Mouse (Mus musculus) MEL (cell line): ENCODE measurements around the gene Amz2. TPM values are rescaled to one million over a fixed set of nuclear protein-coding genes. Genes with fewer than 3 reads are reported as not detected.

ENCODE experiments used
- DNase-seq: peaks from one replicate; pipeline ENCODE4 v3.0.0; 2011; ENCODE audit warnings: low read depth, low spot score
- H3K27ac ChIP-seq: 2 replicates; pipeline ENCODE4 v1.5.1; 2012; ENCODE audit warnings: low read depth, mild to moderate bottlenecking, control low read depth, low read length, moderate library complexity; ENCODE audit not compliant: control insufficient read depth
- H3K27me3 ChIP-seq, 2 experiments: fragments of 150-350 bp in 1 of 2; sonication (generic) in 1 of 2; 2 replicates each; pipeline ENCODE4 v1.6.1; 2012; ENCODE audit warnings: low read length in 2 of 2, mild to moderate bottlenecking in 2 of 2, improper control_type of control experiment in 1 of 2, moderate library complexity in 1 of 2; ENCODE audit not compliant: insufficient read depth in 2 of 2, control insufficient read depth in 1 of 2
- H3K36me3 ChIP-seq, 2 experiments: 2 replicates each; pipeline ENCODE4 v1.6.1; 2012 to 2014; ENCODE audit warnings: low read length in 2 of 2, improper control_type of control experiment in 1 of 2, inconsistent platforms in 1 of 2, mild to moderate bottlenecking in 1 of 2; ENCODE audit not compliant: insufficient read depth in 2 of 2, control insufficient read depth in 1 of 2
- H3K4me1 ChIP-seq, 2 experiments: fragments of 150-350 bp in 1 of 2; sonication (generic) in 1 of 2; 2 replicates each; pipeline ENCODE4 v1.6.1; 2012; ENCODE audit warnings: low read length in 2 of 2, improper control_type of control experiment in 1 of 2, mild to moderate bottlenecking in 1 of 2; ENCODE audit not compliant: insufficient read depth in 2 of 2, control insufficient read depth in 1 of 2
- H3K4me3 ChIP-seq, 2 experiments: fragments of 150-350 bp in 1 of 2; sonication (generic) in 1 of 2; 2 replicates each; pipeline ENCODE4 v1.5.1; 2012; ENCODE audit warnings: low read depth in 2 of 2, low read length in 2 of 2, mild to moderate bottlenecking in 2 of 2, moderate library complexity in 2 of 2, control low read depth in 1 of 2, improper control_type of control experiment in 1 of 2; ENCODE audit not compliant: control insufficient read depth in 1 of 2, insufficient read depth in 1 of 2
- H3K79me2 ChIP-seq: 2 replicates; pipeline ENCODE4 v1.6.1; 2012; ENCODE audit warnings: mild to moderate bottlenecking, low read length, moderate library complexity; ENCODE audit not compliant: control insufficient read depth, poor library complexity, insufficient read depth
- H3K9ac ChIP-seq: 2 replicates; pipeline ENCODE4 v1.6.1; 2012; ENCODE audit warnings: low read depth, mild to moderate bottlenecking, control low read depth, low read length, moderate library complexity; ENCODE audit not compliant: control insufficient read depth, poor library complexity, severe bottlenecking
- H3K9me3 ChIP-seq: fragments of 150-350 bp; sonication (generic); replicated peaks from 2 replicates; pipeline ENCODE4 v1.6.1; 2012; ENCODE audit warnings: mild to moderate bottlenecking, low read length, improper control_type of control experiment, moderate library complexity; ENCODE audit not compliant: insufficient read depth
- CHD2 ChIP-seq: IDR thresholded peaks from 2 replicates; pipeline ENCODE4 v1.6.1; 2011; ENCODE audit warnings: low read length, improper control_type of control experiment
- E2F4 ChIP-seq: IDR thresholded peaks from 2 replicates; pipeline ENCODE4 v1.6.1; 2011; ENCODE audit warnings: low read depth, low read length, improper control_type of control experiment, borderline replicate concordance
- EP300 ChIP-seq, 2 experiments: IDR thresholded peaks; 2 replicates each; pipeline ENCODE4 v1.6.1; 2011; ENCODE audit warnings: improper control_type of control experiment in 2 of 2, low read length in 2 of 2, low read depth in 1 of 2, mild to moderate bottlenecking in 1 of 2
- GATA1 ChIP-seq: IDR thresholded peaks from 2 replicates; pipeline ENCODE4 v1.6.1; 2011; ENCODE audit warnings: low read depth, low read length, improper control_type of control experiment
- HCFC1 ChIP-seq: IDR thresholded peaks from 2 replicates; pipeline ENCODE4 v1.6.1; 2012; ENCODE audit warnings: low read depth, mild to moderate bottlenecking, inconsistent platforms, low read length, improper control_type of control experiment, moderate library complexity
- JUND ChIP-seq: IDR thresholded peaks from 2 replicates; pipeline ENCODE4 v1.6.1; 2011; ENCODE audit warnings: low read depth, mild to moderate bottlenecking, improper control_type of control experiment, low read length
- MAFK ChIP-seq: IDR thresholded peaks from 2 replicates; pipeline ENCODE4 v1.6.1; 2011; ENCODE audit warnings: low read depth, mild to moderate bottlenecking, low read length, improper control_type of control experiment, borderline replicate concordance
- MAX ChIP-seq: IDR thresholded peaks from 2 replicates; pipeline ENCODE4 v1.6.1; 2011; ENCODE audit warnings: low read length, improper control_type of control experiment
- MEF2A ChIP-seq: IDR thresholded peaks from 2 replicates; pipeline ENCODE4 v1.6.1; 2014; ENCODE audit warnings: low read depth, mild to moderate bottlenecking, inconsistent platforms, low read length, improper control_type of control experiment; ENCODE audit not compliant: poor library complexity, insufficient replicate concordance, severe bottlenecking; ENCODE audit errors: extremely low read depth
- MYB ChIP-seq: IDR thresholded peaks from 2 replicates; pipeline ENCODE4 v1.6.1; 2011; ENCODE audit warnings: mild to moderate bottlenecking, low read depth, low read length, improper control_type of control experiment
- MYC ChIP-seq: IDR thresholded peaks from 2 replicates; pipeline ENCODE4 v1.6.1; 2011; ENCODE audit warnings: low read depth, mild to moderate bottlenecking, low read length, improper control_type of control experiment, moderate library complexity
- NELFE ChIP-seq: IDR thresholded peaks from 2 replicates; pipeline ENCODE4 v1.6.1; 2011; ENCODE audit warnings: low read depth, low read length, improper control_type of control experiment
- NRF1 ChIP-seq: IDR thresholded peaks from 2 replicates; pipeline ENCODE4 v1.6.1; 2014; ENCODE audit warnings: low read depth, mild to moderate bottlenecking, inconsistent platforms, low read length, improper control_type of control experiment, moderate library complexity; ENCODE audit not compliant: poor library complexity, insufficient read depth, severe bottlenecking
- POLR2A ChIP-seq, 2 experiments: IDR thresholded peaks; 2 replicates each; pipeline ENCODE4 v1.6.1; 2011 to 2012; ENCODE audit warnings: low read length in 2 of 2, mild to moderate bottlenecking in 2 of 2, control low read depth in 1 of 2, improper control_type of control experiment in 1 of 2, low read depth in 1 of 2, moderate library complexity in 1 of 2; ENCODE audit not compliant: control insufficient read depth in 1 of 2, insufficient read depth in 1 of 2, poor library complexity in 1 of 2
- POLR2AphosphoS5 ChIP-seq: IDR thresholded peaks from 2 replicates; pipeline ENCODE4 v1.6.1; 2012; ENCODE audit warnings: low read depth, borderline replicate concordance, mild to moderate bottlenecking, inconsistent platforms, low read length, moderate library complexity, mixed read lengths
- RAD21 ChIP-seq: IDR thresholded peaks from 2 replicates; pipeline ENCODE4 v1.6.1; 2011; ENCODE audit warnings: mild to moderate bottlenecking, low read depth, low read length, improper control_type of control experiment
- SMC3 ChIP-seq: IDR thresholded peaks from 2 replicates; pipeline ENCODE4 v1.6.1; 2011; ENCODE audit warnings: low read depth, low read length, improper control_type of control experiment
- TAL1 ChIP-seq: IDR thresholded peaks from 2 replicates; pipeline ENCODE4 v1.6.1; 2012; ENCODE audit warnings: mild to moderate bottlenecking, inconsistent platforms, low read length, moderate library complexity, mixed read lengths
- TCF12 ChIP-seq: IDR thresholded peaks from 2 replicates; pipeline ENCODE4 v1.6.1; 2014; ENCODE audit warnings: low read depth, mild to moderate bottlenecking, inconsistent platforms, low read length, improper control_type of control experiment, moderate library complexity
- USF1 ChIP-seq: IDR thresholded peaks from 2 replicates; pipeline ENCODE4 v1.6.1; 2014; ENCODE audit warnings: low read depth, mild to moderate bottlenecking, inconsistent platforms, low read length, improper control_type of control experiment, moderate library complexity
- USF2 ChIP-seq, 2 experiments: IDR thresholded peaks; 2 replicates each; pipeline ENCODE4 v1.6.1; 2011 to 2012; ENCODE audit warnings: improper control_type of control experiment in 2 of 2, low read length in 2 of 2, borderline replicate concordance in 1 of 2, inconsistent platforms in 1 of 2, low read depth in 1 of 2, mild to moderate bottlenecking in 1 of 2; ENCODE audit not compliant: insufficient read depth in 1 of 2
- ZC3H11A ChIP-seq: IDR thresholded peaks from 2 replicates; pipeline ENCODE4 v1.6.1; 2012; ENCODE audit warnings: low read depth, mild to moderate bottlenecking, inconsistent platforms, low read length, improper control_type of control experiment
- ZKSCAN1 ChIP-seq: IDR thresholded peaks from 2 replicates; pipeline ENCODE4 v1.6.1; 2012; ENCODE audit warnings: low read depth, mild to moderate bottlenecking, inconsistent platforms, low read length, improper control_type of control experiment, moderate library complexity
- ZMIZ1 ChIP-seq: IDR thresholded peaks from 2 replicates; pipeline ENCODE4 v1.6.1; 2012; ENCODE audit warnings: low read depth, mild to moderate bottlenecking, inconsistent platforms, low read length, improper control_type of control experiment, moderate library complexity
- polyA plus RNA-seq, 2 experiments: library from polyadenylated mRNA; stranded (reverse) in 1 of 2; unstranded in 1 of 2; fragments of >175 nt in 1 of 2; fragments of >200 nt in 1 of 2; gene quantifications; 2 replicates each; pipeline versions ENCODE4 v1.2.1 to v1.2.4; 2012; ENCODE audit warnings: low replicate concordance in 2 of 2, low read depth in 1 of 2; ENCODE audit not compliant: insufficient read length in 2 of 2, insufficient read depth in 1 of 2, missing spikeins in 1 of 2
- total RNA-seq: library from RNA; depleted of rRNA; stranded (reverse); fragments of 300-350 nt; gene quantifications from 2 replicates; pipeline ENCODE4 v1.2.3, GENCODE M21; 2012

Gene Amz2
- total and polyA plus RNA-seq, 3 experiments: 40.2 to 1,743 (median 47.1) TPM

DNA sequence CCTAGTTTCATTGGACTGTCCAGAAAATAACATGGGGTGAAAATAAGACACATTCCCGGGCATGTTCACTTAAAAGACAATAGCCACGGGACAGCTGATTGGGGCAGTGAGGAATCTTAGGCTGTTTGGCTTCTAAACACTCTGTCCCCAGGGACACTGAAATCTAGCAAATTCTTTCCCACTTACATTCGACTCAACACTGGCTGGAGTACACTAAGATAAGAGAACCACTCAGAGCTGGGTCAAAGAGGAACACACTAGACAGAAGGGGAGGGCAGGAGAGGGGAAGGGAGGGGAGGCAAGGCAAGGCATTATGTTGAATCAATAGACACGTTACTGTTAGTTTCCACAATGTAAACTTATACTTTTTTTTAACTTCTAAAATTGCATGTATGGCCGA, 34.8 kb downstream of the Amz2 start:
- peaks cover 22 to 37% of the 10 kb centered on the region in 2 experiments for H3K36me3 ChIP-seq
- peaks cover 6 to 11% of the 10 kb centered on the region in 2 experiments; a peak in 3 of 4 replicates for H3K4me1 ChIP-seq
- no peak overlapping the region for H3K27ac ChIP-seq
- no peak for TF ChIP-seq HCFC1
- no peak for TF ChIP-seq MYB
- no peak for TF ChIP-seq E2F4
- TF ChIP-seq GATA1: peak; percentile 61
- TF ChIP-seq SMC3: 0 out of 2 replicates have a peak, but pooled peaks have one; percentile 7
- TF ChIP-seq MYC: no peak
- TF ChIP-seq EP300 (IDR thresholded peaks at IDR 0.05; ENCODE audit: low read depth in 1 of 2, low read length in 2 of 2): 0 out of 4 replicates have a peak, but pooled peaks of 1 of the 2 experiments have one; percentile 10
- peak; percentile 68 for DNase-seq
- no peaks in the 10 kb centered on the region for H3K9me3 ChIP-seq
- no peak overlapping the region for H3K4me3 ChIP-seq
- H3K9ac ChIP-seq: no peak overlapping the region
- no peaks in the 10 kb centered on the region for H3K27me3 ChIP-seq
- H3K79me2 ChIP-seq: peaks cover 4% of the 10 kb centered on the region; the same call in 1 of the 2 replicates

DNA sequence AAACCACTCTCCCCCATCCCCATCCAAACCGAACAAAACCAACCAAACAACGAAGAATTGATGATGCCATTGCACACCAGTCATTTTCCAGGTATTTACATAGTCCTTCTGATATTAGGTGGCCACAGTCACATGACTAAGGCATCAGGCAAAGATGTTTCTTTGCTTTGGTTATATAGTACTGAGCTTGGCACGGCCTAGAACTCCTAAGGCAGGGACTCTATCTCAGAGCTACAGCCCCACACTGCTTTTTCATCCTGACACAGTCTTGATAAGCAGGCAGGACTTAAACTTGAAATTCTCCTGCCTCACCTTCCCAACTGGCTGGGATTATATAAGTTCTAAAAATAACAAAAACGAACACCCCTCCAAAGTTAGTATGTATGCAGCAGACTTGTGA, 39.3 kb downstream of the Amz2 start:
- Histone ChIP-seq H3K79me2 (peaks cover 24% of the 10 kb centered on the region), H3K9ac (no peak overlapping the region), H3K27me3 (no peaks in the 10 kb centered on the region), H3K4me1 (peaks cover 6 to 35% of the 10 kb centered on the region in 2 experiments), H3K9me3 (no peaks in the 10 kb centered on the region), H3K36me3 (peaks cover 14 to 39% of the 10 kb centered on the region in 2 experiments), H3K4me3 (no peak overlapping the region), H3K27ac (no peak overlapping the region)
- peak; percentile 46 for DNase-seq
- TF ChIP-seq NELFE: no peak
- TF ChIP-seq CHD2: no peak
- TF ChIP-seq USF1: peak; percentile 83
- TF ChIP-seq ZMIZ1: no peak
- TF ChIP-seq MYB: no peak
- no peak for TF ChIP-seq NRF1
- no peak for TF ChIP-seq ZC3H11A
- no peak for TF ChIP-seq MAFK
- TF ChIP-seq MEF2A: no peak
- TF ChIP-seq TAL1: peak; percentile 69
- TF ChIP-seq TCF12: peak; percentile 49; the same call in 1 of the 2 replicates
- no peak for TF ChIP-seq JUND
- no peak for TF ChIP-seq POLR2AphosphoS5
- TF ChIP-seq EP300 (IDR thresholded peaks at IDR 0.05; ENCODE audit: low read depth in 1 of 2, low read length in 2 of 2): peak; percentile 39 to 55; a peak in 2 of 4 replicates
- TF ChIP-seq GATA1: peak; percentile 46; the same call in 1 of the 2 replicates
- no peak for TF ChIP-seq MAX
- no peak for TF ChIP-seq HCFC1
- no peak for TF ChIP-seq POLR2A (IDR thresholded peaks at IDR 0.05; ENCODE audit: control insufficient read depth in 1 of 2, insufficient read depth in 1 of 2, low read depth in 1 of 2, low read length in 2 of 2, poor library complexity in 1 of 2)
- TF ChIP-seq RAD21: no peak
- no peak for TF ChIP-seq ZKSCAN1
- TF ChIP-seq SMC3: no peak
- TF ChIP-seq USF2 (IDR thresholded peaks at IDR 0.05; ENCODE audit: borderline replicate concordance in 1 of 2, insufficient read depth in 1 of 2, low read depth in 1 of 2, low read length in 2 of 2): peak in 1 of 2 experiments; percentile 41; a peak in 1 of 4 replicates
